Mouse (Mus musculus) CH12.LX (cell line): ENCODE results near the gene Casp8ap2. TPM values are rescaled to one million over a fixed set of nuclear protein-coding genes. Genes with fewer than 3 reads are reported as not detected.

ENCODE experiments used
- polyA plus RNA-seq: library from polyadenylated mRNA; unstranded; fragments of >175 nt; gene quantifications from 2 replicates; pipeline ENCODE4 v1.2.1, GENCODE M21; 2012; ENCODE audit warnings: low read depth; ENCODE audit not compliant: insufficient read length
- total RNA-seq, 2 experiments: library from RNA; depleted of rRNA; stranded (reverse); fragments of 300-350 nt in 1 of 2; fragments of >200 nt in 1 of 2; gene quantifications; 2 replicates each; pipeline ENCODE4 v1.2.3; 2012 to 2014

The Casp8ap2 gene
- total and polyA plus RNA-seq, 3 experiments: 26.3 to 43.4 (median 27.2) TPM

Other genes starting within 250 kb of the Casp8ap2 start
- not detected in 2 replicates for gene Gja10, start 12.7 kb upstream of the Casp8ap2 start, total RNA-seq (2012; rRNA removed)
- gene Gja10, start 12.7 kb upstream of the Casp8ap2 start, total RNA-seq (2014; rRNA removed): not detected in 2 replicates
- gene Gja10, start 12.7 kb upstream of the Casp8ap2 start, polyA plus RNA-seq: 0.13 TPM in 1 of 2 replicates, not detected in the other
- gene Mdn1, start 41.7 kb downstream of the Casp8ap2 start, total RNA-seq (2012; rRNA removed): 53.5 and 69.4 TPM in 2 replicates
- 26.0 and 31.1 TPM in 2 replicates for gene Mdn1, start 41.7 kb downstream of the Casp8ap2 start, total RNA-seq (2014; rRNA removed)
- gene Mdn1, start 41.7 kb downstream of the Casp8ap2 start, polyA plus RNA-seq: 76.7 and 89.5 TPM in 2 replicates
- 47.5 TPM in 2 replicates for gene Lyrm2, start 184.8 kb downstream of the Casp8ap2 start, total RNA-seq (2012; rRNA removed)
- gene Lyrm2, start 184.8 kb downstream of the Casp8ap2 start, total RNA-seq (2014; rRNA removed): 135 and 141 TPM in 2 replicates
- 35.7 and 37.2 TPM in 2 replicates for gene Lyrm2, start 184.8 kb downstream of the Casp8ap2 start, polyA plus RNA-seq